Mouse (Mus musculus) ES-Bruce4 (cell line): Measurements from ENCODE around the gene Xirp1. TPM values are rescaled to one million over a fixed set of nuclear protein-coding genes. Genes with fewer than 3 reads are reported as not detected.

Experiments
- H3K27ac ChIP-seq: 2 replicates; pipeline ENCODE4 v1.5.1; 2012; ENCODE audit warnings: low read length, inconsistent platforms; ENCODE audit not compliant: insufficient read depth
- H3K27me3 ChIP-seq: 2 replicates; pipeline ENCODE4 v1.6.1; 2012; ENCODE audit warnings: mild to moderate bottlenecking, low read length, inconsistent platforms; ENCODE audit not compliant: control insufficient read depth, poor library complexity, insufficient read depth, severe bottlenecking
- H3K36me3 ChIP-seq: 2 replicates; pipeline ENCODE4 v1.6.1; 2012; ENCODE audit warnings: inconsistent platforms, mild to moderate bottlenecking, low read length, moderate library complexity; ENCODE audit not compliant: control insufficient read depth, poor library complexity, insufficient read depth, severe bottlenecking
- H3K4me1 ChIP-seq: one replicate; pipeline ENCODE4 v1.8.1; 2011; ENCODE audit warnings: low read length; ENCODE audit not compliant: control insufficient read depth, insufficient read depth
- H3K4me3 ChIP-seq: 2 replicates; pipeline ENCODE4 v1.5.1; 2011; ENCODE audit warnings: low read depth, mild to moderate bottlenecking, low read length
- H3K9ac ChIP-seq: 2 replicates; pipeline ENCODE4 v1.6.1; 2012; ENCODE audit warnings: low read depth, mild to moderate bottlenecking, inconsistent platforms; ENCODE audit not compliant: poor library complexity, severe bottlenecking
- H3K9me3 ChIP-seq: replicated peaks from 2 replicates; pipeline ENCODE4 v1.6.1; 2012; ENCODE audit warnings: mild to moderate bottlenecking, low read length, inconsistent platforms; ENCODE audit not compliant: control insufficient read depth, poor library complexity, insufficient read depth, severe bottlenecking
- CTCF ChIP-seq: IDR thresholded peaks from one replicate; pipeline ENCODE4 v1.8.1; 2011; ENCODE audit warnings: low read depth, low read length
- EP300 ChIP-seq: IDR thresholded peaks from 2 replicates; pipeline ENCODE4 v1.6.1; 2011; ENCODE audit warnings: low read depth, low read length; ENCODE audit not compliant: insufficient read depth
- POLR2A ChIP-seq: IDR thresholded peaks from one replicate; pipeline ENCODE4 v1.8.1; 2011; ENCODE audit warnings: low read length; ENCODE audit not compliant: insufficient read depth
- polyA plus RNA-seq: library from polyadenylated mRNA; stranded (reverse); fragments of >200 nt; gene quantifications from 2 replicates; pipeline ENCODE4 v1.2.4, GENCODE M21; 2011; ENCODE audit warnings: low read depth; ENCODE audit not compliant: missing spikeins, insufficient read depth, insufficient read length

The Xirp1 gene
- polyA plus RNA-seq, 1 experiment, result not detected

- Histone ChIP-seq H3K36me3 (peaks cover 21% of the 10 kb centered on the region), H3K4me3 (no peak overlapping the region), H3K27me3 (no peaks in the 10 kb centered on the region), H3K9ac (no peak overlapping the region), H3K9me3 (no peaks in the 10 kb centered on the region), H3K4me1 (no peaks in the 10 kb centered on the region), H3K27ac (no peak overlapping the region)
- TF ChIP-seq POLR2A, result no peak
- peak; percentile 46 for TF ChIP-seq CTCF
- TF ChIP-seq EP300, result no peak
Measured at GRCm38 (mm10) chr9:119970221-119970620, 53.2 kb downstream of the Xirp1 start.

GRCm38 (mm10) chr9:119969811-119970210 is 53.6 kb downstream of the Xirp1 start:
- H3K9me3 ChIP-seq, result no peaks in the 10 kb centered on the region
- no peak overlapping the region for H3K4me3 ChIP-seq
- H3K36me3 ChIP-seq, result peaks cover 18% of the 10 kb centered on the region
- H3K27ac ChIP-seq, result no peak overlapping the region
- H3K9ac ChIP-seq, result no peak overlapping the region
- no peak for TF ChIP-seq CTCF
- TF ChIP-seq POLR2A, result no peak
- TF ChIP-seq EP300, result no peak
- no peaks in the 10 kb centered on the region for H3K27me3 ChIP-seq
- no peaks in the 10 kb centered on the region for H3K4me1 ChIP-seq

GRCm38 (mm10) chr9:119966221-119966910 is 57.0 kb downstream of the Xirp1 start:
- Histone ChIP-seq H3K4me1 (peaks cover 2% of the 10 kb centered on the region), H3K36me3 (no peaks in the 10 kb centered on the region), H3K27me3 (no peaks in the 10 kb centered on the region), H3K9me3 (no peaks in the 10 kb centered on the region), H3K4me3 (no peak overlapping the region), H3K27ac (no peak overlapping the region), H3K9ac (no peak overlapping the region)
- no peak for TF ChIP-seq POLR2A
- no peak for TF ChIP-seq EP300
- no peak for TF ChIP-seq CTCF

GRCm38 (mm10) chr9:119965186-119965585 is 58.2 kb downstream of the Xirp1 start:
- Histone ChIP-seq H3K4me1 (peaks cover 2% of the 10 kb centered on the region), H3K9me3 (no peaks in the 10 kb centered on the region), H3K9ac (no peak overlapping the region), H3K4me3 (no peak overlapping the region), H3K27ac (no peak overlapping the region), H3K27me3 (no peaks in the 10 kb centered on the region), H3K36me3 (no peaks in the 10 kb centered on the region)
- TF ChIP-seq CTCF (no peak), POLR2A (no peak), EP300 (no peak)

GRCm38 (mm10) chr9:119964206-119964605 is 59.2 kb downstream of the Xirp1 start:
- Histone ChIP-seq H3K36me3 (no peaks in the 10 kb centered on the region), H3K4me3 (no peak overlapping the region), H3K9ac (no peak overlapping the region), H3K27ac (no peak overlapping the region), H3K4me1 (peaks cover 2% of the 10 kb centered on the region), H3K9me3 (no peaks in the 10 kb centered on the region), H3K27me3 (no peaks in the 10 kb centered on the region)
- no peak for TF ChIP-seq CTCF
- TF ChIP-seq EP300, result no peak
- TF ChIP-seq POLR2A, result no peak

Other genes with a start within 250 kb of the Xirp1 start
- not detected in 2 replicates for gene Scn11a, start 198.1 kb downstream of the Xirp1 start, polyA plus RNA-seq
- 103 and 107 TPM in 2 replicates for gene Wdr48, start 128.7 kb downstream of the Xirp1 start, polyA plus RNA-seq
- gene Gorasp1, start 86.0 kb downstream of the Xirp1 start, polyA plus RNA-seq, result 7.2 and 9.2 TPM in 2 replicates
- 0.93 and 1.2 TPM in 2 replicates for gene Ttc21a, start 86.0 kb downstream of the Xirp1 start, polyA plus RNA-seq
- gene Csrnp1, start 38.9 kb downstream of the Xirp1 start, polyA plus RNA-seq, result 28.4 and 39.7 TPM in 2 replicates
- not detected in 2 replicates for gene Cx3cr1, start 46.3 kb upstream of the Xirp1 start, polyA plus RNA-seq
- not detected in 2 replicates for gene Ccr8, start 68.5 kb upstream of the Xirp1 start, polyA plus RNA-seq
- 15.3 and 15.7 TPM in 2 replicates for gene Slc25a38, start 86.8 kb upstream of the Xirp1 start, polyA plus RNA-seq
- gene Rpsa, start 104.1 kb upstream of the Xirp1 start, polyA plus RNA-seq, result 2,205 and 2,405 TPM in 2 replicates
- gene Mobp, start 126.1 kb upstream of the Xirp1 start, polyA plus RNA-seq, result 7.3 and 10.3 TPM in 2 replicates